Mouse (Mus musculus) gastrocnemius, postnatal 36 days (tissue): Measurements from ENCODE around the gene Gm48552. TPM values are rescaled to one million over a fixed set of nuclear protein-coding genes. Genes with fewer than 3 reads are reported as not detected.

Experiments
- DNase-seq, 2 experiments: peaks; one replicate each; pipeline ENCODE4 v3.0.0; 2022
- intact Hi-C: fragments of 180-260 bp; cut with DNase I; formaldehyde crosslinking; loops from one replicate; pipeline ENCODE4 v1.15.1; 2025
- total RNA-seq, 2 experiments: library from RNA; stranded (reverse); gene quantifications; 2 replicates each; pipeline ENCODE4 v1.2.3; 2021

The Gm48552 gene
- total RNA-seq, 2 experiments from 2014 or later = 0.59 to 0.77 TPM

DNA sequence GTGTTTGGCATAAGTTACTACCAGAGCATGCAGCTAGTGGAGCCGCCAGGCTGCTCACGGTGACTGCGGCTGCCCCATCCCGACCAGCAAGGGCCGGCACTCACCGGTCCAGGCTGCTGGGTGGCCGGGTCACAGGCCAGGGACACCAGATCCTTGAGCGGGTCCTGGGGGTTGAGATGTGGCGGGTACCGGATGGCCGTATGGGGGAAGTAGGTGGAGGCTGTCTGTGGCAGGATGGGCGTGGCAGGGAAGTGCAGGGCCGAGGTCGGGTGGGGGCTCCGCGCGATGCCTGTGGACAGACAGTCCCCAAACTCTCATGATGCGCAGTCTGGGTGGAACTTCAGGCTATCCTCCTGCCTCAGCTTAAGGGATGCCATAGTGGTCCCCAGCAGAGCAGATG, 15.9 kb downstream of the Gm48552 start:
- intact Hi-C loops = no loop called here
- no peak for DNase-seq

DNA sequence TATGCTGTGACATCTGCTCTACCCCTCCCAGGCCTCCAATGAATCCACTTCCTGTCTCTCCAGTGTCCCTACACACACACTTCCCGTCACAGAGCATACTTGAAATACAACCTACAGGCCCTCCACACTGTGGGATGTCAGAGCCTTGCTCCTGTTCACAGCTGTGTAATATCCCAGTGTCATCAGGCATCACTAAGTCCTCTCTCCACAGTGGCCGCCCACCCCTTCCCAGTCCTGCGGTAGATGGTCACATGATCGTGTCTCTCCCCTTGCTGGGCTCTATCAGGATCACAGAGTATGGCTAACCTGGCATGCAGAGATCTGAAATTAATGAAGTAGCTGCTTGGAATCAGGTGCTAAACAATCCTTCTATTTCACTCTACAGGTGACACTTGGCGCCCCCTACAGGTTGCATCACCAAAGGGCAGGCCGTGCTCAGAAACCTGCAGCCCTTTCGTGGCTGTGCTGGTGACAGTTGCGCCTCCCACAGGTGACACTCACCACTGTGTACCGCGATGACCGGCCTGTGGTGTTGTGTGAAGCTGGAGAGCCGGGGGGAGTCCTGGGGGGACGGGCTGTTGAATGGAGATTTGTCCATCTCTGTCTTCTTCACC, 16.9 kb downstream of the Gm48552 start:
- peak in 1 of 2 experiments; percentile 63 for DNase-seq
- intact Hi-C loops = loop anchor here (2.0 kb wide), 1 partner anchor 29 kb away; no protein-coding TSS in a partner anchor

DNA sequence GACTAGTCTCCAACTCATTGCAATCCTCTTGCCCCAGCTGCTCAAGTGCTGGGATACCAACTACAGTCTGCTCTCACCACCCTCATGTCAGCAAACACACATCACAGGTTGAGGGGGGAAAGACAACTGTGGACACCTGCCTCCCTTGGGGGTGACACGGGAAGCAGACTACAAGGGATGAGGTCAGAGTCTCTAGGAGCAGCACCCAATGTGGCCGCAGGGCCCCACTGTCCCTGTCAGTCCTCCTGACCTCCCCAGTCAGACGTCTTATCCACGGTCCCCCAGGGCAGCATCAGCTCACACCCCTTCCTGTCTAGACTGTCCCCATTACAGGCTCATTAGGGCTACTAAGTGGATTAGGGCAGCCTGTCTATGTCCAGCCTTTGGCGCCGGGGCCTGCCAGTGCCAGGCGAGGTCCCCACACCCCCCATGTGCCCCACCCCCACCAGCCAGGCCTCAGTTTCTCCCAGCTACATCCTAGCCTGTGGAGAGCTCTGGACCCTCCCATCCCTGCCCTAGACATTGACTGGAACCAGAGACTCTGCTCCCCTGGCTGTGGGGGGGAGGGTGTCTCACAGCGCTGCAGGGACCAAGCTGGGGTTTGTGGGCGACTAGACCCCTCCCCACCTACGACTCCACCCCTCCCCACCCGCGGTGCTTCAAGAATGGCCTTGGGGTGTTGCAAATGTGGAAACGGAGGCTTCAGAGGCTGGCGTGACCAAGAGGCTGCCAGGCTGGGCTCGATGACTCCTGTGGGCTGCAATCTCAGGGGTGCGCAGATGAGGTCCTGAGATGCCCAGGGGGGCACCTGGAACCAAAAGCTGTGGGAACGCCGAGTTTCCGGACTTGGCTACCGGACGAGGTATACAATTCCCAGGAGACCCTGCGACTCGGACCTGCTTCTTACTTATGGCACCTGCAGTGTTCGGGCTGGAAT, 18.0 kb downstream of the Gm48552 start:
- intact Hi-C loops = loop anchor here (2.0 kb wide), 1 partner anchor 28 kb away; no protein-coding TSS in a partner anchor
- DNase-seq = no peak

DNA sequence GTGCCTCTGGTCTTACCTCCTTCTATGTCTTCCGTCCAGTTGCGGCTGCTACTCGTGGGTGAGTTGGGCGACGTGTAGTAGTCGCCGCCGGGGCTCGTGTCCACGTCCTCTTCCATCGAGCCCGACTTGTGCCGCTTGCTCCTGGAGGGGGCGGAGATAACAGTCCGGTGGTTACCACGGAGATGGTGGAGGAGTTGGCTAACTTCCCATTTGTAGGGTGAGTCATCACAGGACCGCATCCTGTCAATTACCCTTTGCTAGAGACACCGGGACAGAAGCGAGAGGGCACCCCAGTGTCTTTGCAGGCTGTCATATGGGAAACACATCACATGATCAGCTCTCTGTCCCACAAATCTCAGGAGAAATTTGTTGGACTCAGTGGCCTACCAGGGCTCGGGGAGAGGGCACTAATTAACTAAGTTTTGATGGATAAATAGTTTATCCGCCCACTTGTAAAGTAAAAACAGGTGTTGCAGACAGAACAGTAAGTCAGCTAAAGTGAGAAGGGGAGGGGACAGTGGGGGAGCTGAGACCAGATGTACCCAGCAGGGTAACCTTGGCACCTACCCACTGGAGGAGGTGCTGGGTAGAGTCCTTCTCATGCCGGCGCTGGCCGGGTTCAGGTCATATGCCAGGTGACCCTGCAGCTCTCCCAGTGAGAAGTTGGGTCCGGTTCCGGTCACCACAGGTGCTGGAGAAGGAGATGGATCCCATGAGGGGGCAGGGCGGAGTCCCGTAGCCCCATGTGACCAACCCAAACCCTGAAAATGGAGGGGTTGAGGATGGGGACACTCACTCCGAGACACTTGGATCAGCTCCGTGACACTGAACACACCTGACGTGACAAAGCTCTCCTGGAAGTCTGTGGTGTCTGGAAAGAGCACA, 19.0 kb downstream of the Gm48552 start:
- DNase-seq = peak; percentile 65 to 66
- intact Hi-C loops = loop anchor here (2.0 kb wide), 1 partner anchor 27 kb away; no protein-coding TSS in a partner anchor

DNA sequence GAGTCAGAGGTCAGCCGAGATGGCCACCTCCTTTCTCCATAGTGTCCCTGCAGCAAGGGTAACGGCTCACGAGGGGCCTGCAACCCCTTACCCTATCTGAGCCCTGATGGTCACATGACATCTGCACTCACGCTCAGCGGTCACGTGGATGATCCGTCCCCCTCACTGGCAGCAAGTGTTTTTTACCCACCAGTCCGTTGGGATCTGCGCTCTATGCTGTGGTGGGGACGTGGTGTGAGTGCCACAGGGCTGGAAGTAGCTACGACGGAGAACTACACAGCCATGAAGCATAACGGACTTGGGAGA, 19.6 kb downstream of the Gm48552 start:
- intact Hi-C loops = no loop called here
- DNase-seq = no peak

DNA sequence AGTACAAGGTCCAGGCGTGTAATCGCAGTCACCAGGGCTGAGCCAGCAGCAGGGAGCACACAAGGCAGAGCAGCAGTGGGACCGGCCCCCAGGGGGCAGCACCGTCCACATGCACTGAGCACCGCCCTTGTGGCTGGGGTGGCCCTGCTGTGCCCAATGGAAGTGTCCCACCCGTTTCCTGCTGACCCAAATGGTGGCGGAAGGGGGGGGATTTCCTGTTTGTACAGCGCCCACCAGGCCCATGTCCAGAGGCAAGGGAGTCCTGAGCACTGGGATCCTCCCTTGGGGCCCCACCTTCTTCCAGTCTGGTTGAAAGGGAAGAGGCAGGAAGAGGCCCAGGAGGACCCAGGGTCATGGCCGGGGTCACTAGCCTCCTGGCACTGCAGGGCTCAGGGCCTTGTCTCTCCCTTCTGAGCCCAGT, 20.1 kb downstream of the Gm48552 start:
- intact Hi-C loops = no loop called here

DNA sequence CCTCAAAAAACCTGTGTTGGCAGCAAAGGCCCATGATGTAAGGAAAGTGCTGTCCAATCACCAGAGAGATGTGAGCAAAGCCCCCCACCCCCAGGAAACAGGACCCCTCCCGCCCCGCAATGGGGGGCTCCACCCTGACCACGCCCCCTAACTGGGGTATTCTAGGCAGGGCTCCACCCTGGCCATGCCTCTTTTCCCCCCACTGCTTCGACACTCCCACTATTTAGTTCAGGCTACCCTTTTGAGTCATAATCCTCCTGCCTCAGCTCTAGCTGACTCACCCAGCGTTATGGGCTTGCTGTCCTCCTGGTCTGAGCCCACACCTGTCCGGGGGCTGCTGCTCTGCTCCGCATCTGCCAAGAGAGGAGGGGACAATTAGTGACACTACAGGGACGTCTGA, 20.5 kb downstream of the Gm48552 start:
- intact Hi-C loops = no loop called here
- DNase-seq = no peak

More for the DNA sequence above, 20.1 kb downstream of the Gm48552 start:
- peak; percentile 84 to 85 for DNase-seq

DNA sequence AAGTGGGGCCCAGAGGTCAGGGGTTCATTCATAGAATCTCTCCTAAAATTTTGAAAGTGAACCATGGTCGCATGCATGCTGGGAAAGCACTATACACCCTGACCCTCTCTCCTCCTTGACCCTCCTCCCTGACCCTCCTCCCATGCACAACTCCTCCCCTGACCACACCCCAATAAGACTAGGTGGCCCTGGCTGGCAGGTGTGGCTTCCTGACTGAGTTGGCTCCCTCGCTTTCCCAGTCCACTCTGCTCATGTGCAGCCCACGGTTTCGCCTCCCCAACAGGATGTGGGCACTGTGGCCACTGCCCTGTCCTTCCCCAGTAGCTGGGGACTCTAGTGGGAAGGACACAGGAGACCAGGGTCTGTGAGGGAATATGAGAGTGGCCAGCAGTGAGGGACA, 21.5 kb downstream of the Gm48552 start:
- intact Hi-C loops = no loop called here
- DNase-seq = no peak

DNA sequence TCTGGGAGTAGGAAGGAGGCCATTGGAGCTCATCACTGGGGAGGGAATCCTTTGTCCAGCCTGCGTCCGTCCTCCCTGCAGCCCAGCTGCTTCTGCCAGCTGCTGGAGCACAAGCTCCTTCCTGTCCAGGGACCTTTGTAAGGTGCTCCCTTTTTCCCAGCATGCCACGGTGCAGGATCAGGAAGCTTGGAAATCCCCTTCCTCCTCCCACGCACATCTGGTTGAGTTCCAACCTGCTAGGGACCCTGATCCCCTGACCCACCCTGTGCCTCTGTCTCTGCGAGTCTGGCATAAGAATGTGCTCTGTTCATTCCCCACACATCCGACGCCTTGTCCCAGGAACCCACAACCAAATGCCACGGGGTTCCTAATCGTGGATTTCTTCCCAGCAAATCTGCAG, 22.2 kb downstream of the Gm48552 start:
- DNase-seq = no peak
- intact Hi-C loops = no loop called here

DNA sequence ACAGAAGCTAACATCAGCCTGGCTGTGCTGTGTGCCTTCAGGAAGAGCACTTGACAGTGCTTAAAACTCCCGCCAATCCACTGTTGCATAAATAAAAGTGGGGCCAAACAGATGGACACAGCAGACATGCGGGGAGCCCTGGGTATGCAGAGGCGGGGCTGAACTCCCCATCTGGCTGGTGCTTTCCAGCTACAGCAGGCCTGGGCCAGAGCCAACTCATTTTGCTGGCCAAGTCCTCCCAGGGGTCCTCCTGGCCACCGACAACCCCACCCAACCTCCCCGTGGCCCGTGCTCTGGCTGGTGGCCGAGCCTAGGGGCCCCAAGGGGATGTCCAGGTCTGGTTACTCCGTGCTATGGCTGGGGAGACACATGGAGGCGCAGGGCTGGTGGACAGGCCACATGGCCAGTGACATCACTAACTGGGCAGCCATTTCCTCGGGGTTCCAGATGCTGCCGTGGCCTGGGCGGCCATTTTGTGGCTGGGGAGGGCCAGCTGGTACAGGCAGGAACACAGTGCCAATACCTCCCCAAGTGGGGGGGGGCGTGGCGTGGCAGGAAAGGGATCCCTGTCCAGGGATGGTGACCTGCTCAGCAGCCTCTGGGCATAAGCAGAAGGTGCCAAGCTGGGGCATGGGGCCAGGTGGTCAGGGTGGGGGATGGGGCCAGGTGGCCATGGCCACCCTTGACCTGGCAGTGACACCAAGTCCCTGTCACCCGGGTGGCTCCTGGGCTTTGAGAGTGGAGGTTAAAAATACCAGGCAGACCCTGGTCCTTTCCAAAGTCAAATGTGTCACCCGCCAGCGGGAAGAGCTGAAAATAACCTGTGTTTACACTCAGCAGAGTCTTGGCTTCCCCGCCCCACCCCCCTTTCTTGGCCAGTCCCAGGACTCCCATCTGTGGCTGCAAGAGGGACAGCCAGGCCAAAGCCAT, 22.9 kb downstream of the Gm48552 start:
- peak; percentile 92 to 98 for DNase-seq
- intact Hi-C loops = no loop called here

DNA sequence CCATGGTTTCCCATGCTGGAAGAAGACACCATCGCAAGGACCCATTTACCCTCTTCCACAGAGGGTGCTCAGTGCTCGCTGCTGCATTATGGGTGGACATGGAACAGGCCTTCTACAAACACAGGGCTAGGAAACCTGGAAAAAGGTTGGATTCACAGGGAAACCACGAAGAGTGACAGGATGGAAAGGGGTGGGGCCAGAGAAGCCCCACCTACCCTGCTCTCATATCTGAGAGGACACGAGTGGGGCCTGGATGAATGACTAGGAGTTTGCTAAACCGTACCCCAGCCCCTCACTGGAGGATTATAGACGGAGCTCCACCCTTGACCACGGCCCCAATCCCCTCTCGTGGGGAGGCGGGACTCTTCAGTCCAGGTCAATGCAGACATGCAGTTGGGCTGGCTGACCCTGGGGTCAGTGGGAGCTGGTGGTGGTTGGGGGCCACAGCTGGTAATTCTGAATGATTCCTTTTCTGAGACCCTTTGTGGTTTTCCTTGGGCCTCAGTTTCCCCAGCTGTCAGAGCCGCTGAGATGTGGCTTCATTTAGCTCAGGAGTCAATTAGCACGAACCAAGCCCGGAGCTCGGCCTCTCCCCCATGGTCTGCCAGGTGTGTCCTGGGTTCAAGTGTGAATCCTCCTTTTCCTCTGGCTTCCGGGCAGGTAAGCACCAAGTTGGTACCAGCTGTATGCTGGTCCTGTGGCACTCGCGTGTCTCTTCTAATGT, 23.9 kb downstream of the Gm48552 start:
- peak in 1 of 2 experiments; percentile 18 for DNase-seq
- intact Hi-C loops = no loop called here

DNA sequence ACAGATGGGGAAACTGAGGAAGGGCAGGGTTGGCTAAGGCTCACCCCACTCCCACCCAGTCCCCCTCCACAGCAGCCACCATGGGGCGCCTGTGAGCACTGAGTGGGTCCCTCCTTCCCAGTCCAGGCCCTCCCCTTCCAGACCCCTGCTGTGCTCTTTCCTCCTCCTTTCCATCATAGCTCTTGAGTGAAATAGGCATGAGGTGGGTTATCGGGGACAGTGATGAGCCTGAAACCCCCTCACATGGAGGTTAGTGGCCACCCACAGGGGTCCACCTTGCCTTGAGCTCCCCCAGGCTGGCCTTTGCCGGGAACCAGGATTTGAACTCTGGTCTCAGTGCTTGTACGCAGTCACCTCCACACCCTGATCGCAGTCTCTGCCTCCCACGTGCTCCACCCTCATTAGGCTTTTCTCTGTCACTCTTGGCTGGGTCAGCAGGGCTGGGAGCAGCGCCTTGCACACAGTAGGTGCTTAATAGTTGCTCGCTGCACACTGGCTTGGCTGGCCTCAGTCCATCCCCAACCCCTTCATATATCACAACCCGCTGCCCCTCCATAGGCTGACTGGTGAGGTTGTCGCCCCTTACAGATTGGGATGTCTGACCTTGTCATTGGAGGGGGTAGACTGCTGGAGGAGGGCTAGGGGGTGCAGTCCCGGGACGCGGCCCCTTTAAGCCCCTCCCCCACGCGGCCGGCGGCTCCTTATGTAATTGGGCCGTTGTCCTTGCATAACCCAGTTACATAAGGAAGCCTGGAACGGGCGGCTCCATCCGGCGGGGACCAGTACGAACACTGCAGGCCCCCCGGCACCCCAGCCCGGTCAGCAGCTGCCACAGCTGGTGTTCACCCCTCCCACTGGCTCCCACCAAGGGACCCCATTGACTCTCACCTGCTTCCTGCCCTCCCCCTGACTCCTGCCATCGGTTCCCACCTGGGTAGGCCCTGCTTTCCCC, 24.8 kb downstream of the Gm48552 start:
- intact Hi-C loops = no loop called here
- peak; percentile 88 to 93 for DNase-seq

DNA sequence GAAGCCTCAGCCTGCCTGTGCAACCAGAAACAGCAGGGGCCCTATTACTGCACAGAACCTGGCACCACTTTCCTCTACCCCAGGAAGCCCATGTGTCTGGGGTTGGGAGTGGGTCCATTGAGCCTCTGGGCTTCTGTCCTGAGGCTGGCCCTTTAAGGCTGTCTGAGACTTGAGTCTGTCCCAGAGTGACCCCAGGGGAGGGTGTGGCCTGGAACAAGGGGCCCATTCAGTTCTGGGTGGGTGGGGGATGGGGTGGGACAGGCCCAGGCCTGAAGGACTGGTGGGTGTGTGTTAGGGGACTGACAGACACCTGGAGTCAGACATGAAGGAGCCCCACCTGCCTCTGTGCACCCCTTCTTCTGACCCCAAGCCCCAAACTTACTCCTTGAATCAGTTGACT, 25.9 kb downstream of the Gm48552 start:
- intact Hi-C loops = loop anchor here (1.0 kb wide), 1 partner anchor 11 kb away; no protein-coding TSS in a partner anchor
- DNase-seq = peak in 1 of 2 experiments; percentile 64

DNA sequence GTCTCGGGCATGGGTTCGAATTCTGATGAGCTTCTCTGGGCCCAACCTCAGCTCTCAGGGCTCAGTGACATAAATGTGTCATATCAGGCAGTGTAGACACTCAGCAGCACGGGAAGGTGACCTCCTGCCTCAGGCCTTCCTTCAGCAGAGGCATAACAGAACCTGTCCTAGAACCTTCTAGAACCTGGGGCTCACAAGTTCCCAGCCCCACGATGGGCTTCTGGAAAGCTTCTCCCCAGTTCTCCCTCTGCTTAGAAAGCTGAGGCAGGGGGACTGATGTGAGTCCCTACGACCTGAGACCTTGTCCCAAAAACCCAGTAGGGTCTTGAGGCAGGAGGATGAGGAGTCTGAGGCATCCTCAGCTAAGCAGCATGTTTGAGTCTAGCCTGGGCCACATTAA, 26.3 kb downstream of the Gm48552 start:
- intact Hi-C loops = loop anchor here (1.0 kb wide), 1 partner anchor 10 kb away; no protein-coding TSS in a partner anchor
- DNase-seq = no peak

DNA sequence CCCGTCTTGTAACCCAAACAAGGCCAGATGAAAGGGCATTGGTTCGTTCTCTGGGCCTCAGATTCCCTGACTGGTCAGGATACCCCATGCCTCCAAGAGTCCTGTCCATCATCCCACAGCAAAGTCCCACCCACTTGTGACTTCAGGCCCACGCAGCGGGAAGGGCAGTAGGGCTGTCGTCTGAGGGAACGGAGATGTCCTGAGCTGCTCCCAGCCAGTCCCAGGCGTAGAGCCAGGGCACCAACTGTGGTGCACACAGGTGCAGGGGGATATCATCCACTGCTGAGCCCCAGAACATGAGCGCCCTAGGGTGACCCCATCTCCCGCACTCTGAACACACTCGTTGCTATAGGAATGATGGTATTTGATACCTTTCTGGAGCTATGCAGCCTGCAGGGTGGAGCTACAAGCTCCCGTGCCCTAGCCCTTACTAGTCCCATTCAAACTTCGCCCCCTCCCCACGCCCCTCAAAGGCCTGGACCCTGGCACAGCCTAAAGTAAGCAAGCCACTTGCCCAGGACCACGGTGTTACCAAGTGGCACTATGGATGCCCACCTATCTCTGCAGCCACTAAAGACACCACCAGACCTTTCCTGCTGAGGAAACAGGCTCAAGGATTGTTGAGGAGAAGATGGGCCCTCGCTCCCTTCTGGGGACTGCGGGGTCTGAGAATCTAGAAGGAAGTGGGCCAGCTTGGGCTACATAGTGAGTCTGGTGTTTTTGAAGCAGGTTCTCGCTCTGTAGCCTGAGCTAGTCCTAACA, 26.9 kb downstream of the Gm48552 start:
- intact Hi-C loops = loop anchor here (1.0 kb wide), 1 partner anchor 10 kb away; no protein-coding TSS in a partner anchor
- DNase-seq = peak in 1 of 2 experiments; percentile 77

DNA sequence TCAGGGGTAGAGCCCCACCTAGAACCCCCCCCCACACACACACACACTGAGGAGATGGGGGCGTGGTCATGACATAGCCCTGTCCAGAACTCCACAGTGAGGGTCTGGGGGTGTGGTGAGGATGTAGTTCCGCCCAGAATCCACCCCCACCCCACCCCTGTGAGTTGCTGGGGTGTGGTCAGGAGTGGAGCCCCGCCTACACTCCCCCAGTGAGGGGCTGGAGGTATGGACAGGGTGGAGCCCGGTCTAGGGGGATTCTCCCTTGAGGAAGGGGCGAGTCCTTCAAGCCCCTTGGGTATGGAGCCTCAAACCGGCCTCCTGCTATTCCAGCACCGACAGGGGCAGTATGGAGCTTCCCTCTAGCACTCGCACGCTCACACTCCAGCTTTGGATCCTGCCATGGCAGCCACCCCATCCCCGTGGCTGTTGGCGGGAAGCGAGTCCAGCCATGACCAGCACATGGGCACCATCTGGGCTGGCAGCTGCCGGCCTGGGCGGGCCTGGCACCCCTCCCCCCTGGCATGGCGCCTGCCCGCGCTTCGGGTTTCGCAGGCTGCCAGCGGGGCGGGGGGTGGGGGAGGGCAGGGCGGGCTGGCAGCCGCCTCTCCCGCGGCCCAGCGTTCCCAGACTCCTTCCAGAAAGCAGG, 27.9 kb downstream of the Gm48552 start:
- intact Hi-C loops = no loop called here
- peak; percentile 87 to 89 for DNase-seq
